Mouse (Mus musculus): Measurements from ENCODE around the gene Extl1. TPM values are rescaled to one million over a fixed set of nuclear protein-coding genes. Genes with fewer than 3 reads are reported as not detected.

Extl1 gene
- polyA plus RNA-seq, 1 experiment from 2014 or later = 1.6 TPM

DNA sequence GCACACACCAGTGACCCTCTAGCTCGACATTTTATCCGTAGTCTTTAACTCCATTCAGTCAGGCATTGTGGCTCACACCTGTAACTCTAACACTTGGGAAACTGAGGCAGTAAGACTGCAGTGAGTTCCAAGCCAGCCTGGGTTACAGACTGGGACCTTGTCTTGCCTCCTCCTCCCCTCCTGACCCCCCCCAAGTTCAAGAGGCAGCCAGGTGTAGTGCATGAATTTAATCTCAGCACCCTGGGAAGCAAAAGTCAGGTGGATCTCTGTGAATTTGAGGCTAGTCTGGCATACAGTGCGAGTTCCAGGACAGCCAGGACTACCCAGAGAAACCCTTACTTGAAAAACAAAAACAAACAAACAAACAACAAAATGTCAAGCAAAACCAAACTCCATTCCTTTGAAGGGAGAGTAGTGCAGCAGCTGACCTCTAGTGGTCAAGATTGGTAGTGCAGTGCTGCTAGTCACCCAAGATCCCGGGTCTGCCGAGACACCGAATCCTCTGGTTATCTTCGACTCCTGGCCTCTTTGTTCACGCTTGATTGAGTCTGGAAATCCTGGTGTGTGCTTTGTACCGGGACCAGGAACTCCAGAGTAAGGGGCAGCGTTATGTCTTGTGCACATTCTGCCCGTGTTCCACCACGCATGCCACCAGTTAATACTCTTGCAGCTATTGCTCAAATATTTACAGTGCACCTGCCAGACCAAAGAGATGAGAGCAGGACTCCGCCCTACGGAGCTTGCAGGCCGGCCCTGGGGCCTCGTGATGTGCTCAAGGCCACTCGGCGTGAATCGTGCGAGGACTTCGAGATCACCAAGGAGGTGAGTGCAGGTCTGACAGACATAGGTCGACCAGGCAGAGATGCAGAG, 26.8 kb downstream of the Extl1 start:
- 14% methylated on average over 22 of the region's 22 CpGs for WGBS
- H3K27ac ChIP-seq (ENCODE audit: low read length) = peak overlapping the region; percentile 93
- H3K9me3 ChIP-seq (ENCODE audit: control insufficient read depth, low read length) = no peaks in the 10 kb centered on the region
- no peaks in the 10 kb centered on the region for H3K36me3 ChIP-seq (ENCODE audit: control insufficient read depth, insufficient read depth, low read length)
- peak overlapping the region; percentile 44 for H3K4me2 ChIP-seq (ENCODE audit: low read depth, low read length)
- H3K27me3 ChIP-seq (replicated peaks; ENCODE audit: control insufficient read depth, insufficient read depth, low read length) = no peaks in the 10 kb centered on the region
- peak overlapping the region; percentile 43 for H3K4me3 ChIP-seq (ENCODE audit: low read length)
- peaks cover 28% of the 10 kb centered on the region for H3K4me1 ChIP-seq (ENCODE audit: control insufficient read depth, insufficient read depth, low read length)
- peak overlapping the region; percentile 60 for H3K9ac ChIP-seq (ENCODE audit: low read depth, low read length)
- ATAC-seq = peak; percentile 41

DNA sequence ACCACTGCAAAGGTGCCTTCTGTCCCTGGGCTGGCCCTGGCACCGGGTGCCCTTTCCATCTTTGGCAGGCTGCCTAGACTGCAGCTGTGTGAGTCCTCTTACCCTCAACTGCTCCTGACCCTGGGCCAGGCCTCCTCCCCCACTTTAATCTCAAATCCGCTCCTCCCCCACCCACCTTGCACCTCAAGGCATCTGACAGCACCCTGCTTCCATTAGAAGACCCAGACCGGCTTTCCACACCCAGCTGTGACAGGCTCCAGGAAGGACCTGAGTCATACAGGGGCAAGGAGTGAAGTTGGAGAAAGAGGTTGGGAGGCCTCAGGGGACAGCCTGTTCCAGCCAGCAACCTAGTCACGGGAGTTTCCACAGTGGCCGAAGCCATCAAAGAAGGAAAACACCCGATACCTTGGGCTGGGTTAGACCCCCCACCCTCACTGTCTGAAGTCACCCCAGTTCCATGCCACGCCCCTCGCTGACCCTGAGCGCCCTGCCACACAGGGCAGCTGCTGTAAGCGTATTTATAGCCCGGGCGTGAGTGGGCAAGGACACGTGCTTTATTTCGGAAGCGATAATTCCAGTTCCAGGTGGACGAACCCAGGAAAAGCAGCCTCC, 27.7 kb downstream of the Extl1 start:
- 38% methylated on average over 16 of the region's 16 CpGs for WGBS
- Histone ChIP-seq H3K4me3 (ENCODE audit: low read length) (peak overlapping the region; percentile 43), H3K36me3 (ENCODE audit: control insufficient read depth, insufficient read depth, low read length) (no peaks in the 10 kb centered on the region), H3K9ac (ENCODE audit: low read depth, low read length) (peak overlapping the region; percentile 47), H3K27me3 (replicated peaks; ENCODE audit: control insufficient read depth, insufficient read depth, low read length) (no peaks in the 10 kb centered on the region), H3K4me1 (ENCODE audit: control insufficient read depth, insufficient read depth, low read length) (peaks cover 34% of the 10 kb centered on the region), H3K4me2 (ENCODE audit: low read depth, low read length) (peak overlapping the region; percentile 44), H3K9me3 (ENCODE audit: control insufficient read depth, low read length) (no peaks in the 10 kb centered on the region), H3K27ac (ENCODE audit: low read length) (peak overlapping the region; percentile 93)
- peak; percentile 47 for ATAC-seq

DNA sequence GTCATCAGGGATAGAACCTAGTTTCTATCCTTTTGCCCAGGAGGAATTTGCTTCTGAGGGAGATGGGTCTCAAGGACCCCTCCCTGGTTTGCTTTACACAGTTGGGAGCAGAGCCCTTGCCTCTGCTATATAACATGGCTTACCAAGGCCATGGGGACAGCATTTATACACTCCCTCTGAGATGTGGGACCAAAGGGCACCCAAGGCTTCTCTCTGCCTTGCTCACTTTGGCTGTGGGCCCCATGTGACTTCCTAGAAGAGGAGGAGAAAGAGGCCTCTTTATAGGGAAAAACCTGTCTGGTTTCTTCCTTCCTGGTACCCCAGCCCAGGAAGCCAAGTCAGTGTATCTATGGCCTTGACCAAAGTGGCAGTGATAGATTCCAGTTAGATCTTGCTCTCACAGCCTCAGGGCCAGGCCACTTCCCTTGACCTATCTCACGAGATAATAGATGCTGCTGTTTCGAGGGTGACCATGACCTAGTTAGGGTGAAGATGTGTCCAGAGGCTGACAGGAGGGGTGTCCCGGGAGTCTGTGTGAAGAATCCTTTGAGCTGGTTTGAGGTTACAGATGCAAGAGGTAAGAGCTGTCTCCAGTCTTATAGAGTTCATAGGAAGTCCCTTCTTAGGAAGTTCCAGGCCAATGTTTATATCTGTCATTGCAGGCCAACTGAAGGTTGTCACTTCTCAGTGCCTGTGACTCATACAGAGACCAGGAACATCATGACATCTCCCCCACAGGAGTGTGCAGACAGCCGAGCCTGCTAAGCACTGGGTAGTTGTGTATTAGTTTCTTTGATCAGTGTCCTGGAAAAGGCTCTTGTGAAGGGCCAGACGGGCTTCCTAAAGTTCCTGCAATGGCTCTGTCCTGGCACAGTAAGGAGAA, 29.9 kb downstream of the Extl1 start:
- H3K27me3 ChIP-seq (replicated peaks; ENCODE audit: control insufficient read depth, insufficient read depth, low read length) = no peaks in the 10 kb centered on the region
- peaks cover 34% of the 10 kb centered on the region for H3K4me1 ChIP-seq (ENCODE audit: control insufficient read depth, insufficient read depth, low read length)
- 0 out of 2 replicates have a peak overlapping the region, but pooled peaks have one; percentile 1 for H3K9ac ChIP-seq (ENCODE audit: low read depth, low read length)
- WGBS = 45% methylated on average over 5 of the region's 5 CpGs
- H3K4me2 ChIP-seq (ENCODE audit: low read depth, low read length) = no peak overlapping the region
- no peak overlapping the region for H3K4me3 ChIP-seq (ENCODE audit: low read length)
- H3K27ac ChIP-seq (ENCODE audit: low read length) = peak overlapping the region; percentile 90
- H3K36me3 ChIP-seq (ENCODE audit: control insufficient read depth, insufficient read depth, low read length) = no peaks in the 10 kb centered on the region
- peak; percentile 62 for ATAC-seq
- H3K9me3 ChIP-seq (ENCODE audit: control insufficient read depth, low read length) = no peaks in the 10 kb centered on the region

DNA sequence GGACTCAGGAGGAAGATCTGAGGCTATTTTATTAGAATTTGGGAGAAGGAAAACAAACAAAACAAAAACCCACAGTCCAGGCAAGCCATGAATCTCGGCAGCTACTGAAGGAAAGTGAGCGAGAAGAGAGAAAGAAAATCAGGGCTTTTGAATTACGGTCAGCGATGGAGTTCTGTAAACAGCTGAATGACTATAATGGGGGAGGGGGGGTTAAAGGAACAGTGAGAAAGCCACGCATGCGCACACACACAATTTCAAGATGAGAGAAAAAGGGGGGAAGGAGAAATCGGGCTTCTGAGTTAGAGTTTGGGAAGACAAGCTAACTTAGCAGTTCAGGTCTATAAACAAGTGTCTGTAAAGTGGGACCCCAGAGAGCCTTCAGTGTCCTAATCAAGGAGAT, 30.7 kb downstream of the Extl1 start:
- H3K27me3 ChIP-seq (replicated peaks; ENCODE audit: control insufficient read depth, insufficient read depth, low read length) = no peaks in the 10 kb centered on the region
- ATAC-seq = no peak
- no peaks in the 10 kb centered on the region for H3K9me3 ChIP-seq (ENCODE audit: control insufficient read depth, low read length)
- WGBS = 53% methylated on average over 7 of the region's 7 CpGs
- no peaks in the 10 kb centered on the region for H3K36me3 ChIP-seq (ENCODE audit: control insufficient read depth, insufficient read depth, low read length)
- 0 out of 2 replicates have a peak overlapping the region, but pooled peaks have one; percentile 1 for H3K9ac ChIP-seq (ENCODE audit: low read depth, low read length)
- H3K27ac ChIP-seq (ENCODE audit: low read length) = peak overlapping the region; percentile 90
- peaks cover 34% of the 10 kb centered on the region for H3K4me1 ChIP-seq (ENCODE audit: control insufficient read depth, insufficient read depth, low read length)
- no peak overlapping the region for H3K4me3 ChIP-seq (ENCODE audit: low read length)
- no peak overlapping the region for H3K4me2 ChIP-seq (ENCODE audit: low read depth, low read length)

DNA sequence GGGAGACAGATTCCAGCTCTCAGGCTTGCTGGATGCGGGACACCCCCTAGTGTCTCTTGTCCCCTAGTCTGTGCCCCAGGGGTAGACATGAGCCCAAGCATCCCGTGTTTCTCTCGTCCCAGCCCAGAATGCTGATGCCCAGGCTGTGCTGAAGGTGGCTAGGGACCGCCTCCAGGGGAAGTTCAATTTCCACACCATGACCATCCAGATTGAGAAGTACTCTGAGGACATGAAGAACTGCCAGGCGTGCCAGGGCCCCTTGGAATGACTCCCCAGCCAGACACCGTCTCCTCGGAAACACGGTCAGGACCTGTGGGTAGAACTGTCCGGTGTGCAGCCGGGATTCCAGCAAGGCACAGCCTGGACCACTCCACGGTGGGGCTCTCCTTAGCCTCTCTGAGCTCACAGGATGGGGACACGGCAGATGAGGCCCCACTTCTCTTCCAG, 31.4 kb downstream of the Extl1 start:
- Histone ChIP-seq H3K9ac (ENCODE audit: low read depth, low read length) (peak overlapping the region; percentile 4; the same call in 1 of the 2 replicates), H3K27ac (ENCODE audit: low read length) (0 out of 2 replicates have a peak overlapping the region, but pooled peaks have one; percentile 35)
- 69% methylated on average over 12 of the region's 12 CpGs for WGBS

DNA sequence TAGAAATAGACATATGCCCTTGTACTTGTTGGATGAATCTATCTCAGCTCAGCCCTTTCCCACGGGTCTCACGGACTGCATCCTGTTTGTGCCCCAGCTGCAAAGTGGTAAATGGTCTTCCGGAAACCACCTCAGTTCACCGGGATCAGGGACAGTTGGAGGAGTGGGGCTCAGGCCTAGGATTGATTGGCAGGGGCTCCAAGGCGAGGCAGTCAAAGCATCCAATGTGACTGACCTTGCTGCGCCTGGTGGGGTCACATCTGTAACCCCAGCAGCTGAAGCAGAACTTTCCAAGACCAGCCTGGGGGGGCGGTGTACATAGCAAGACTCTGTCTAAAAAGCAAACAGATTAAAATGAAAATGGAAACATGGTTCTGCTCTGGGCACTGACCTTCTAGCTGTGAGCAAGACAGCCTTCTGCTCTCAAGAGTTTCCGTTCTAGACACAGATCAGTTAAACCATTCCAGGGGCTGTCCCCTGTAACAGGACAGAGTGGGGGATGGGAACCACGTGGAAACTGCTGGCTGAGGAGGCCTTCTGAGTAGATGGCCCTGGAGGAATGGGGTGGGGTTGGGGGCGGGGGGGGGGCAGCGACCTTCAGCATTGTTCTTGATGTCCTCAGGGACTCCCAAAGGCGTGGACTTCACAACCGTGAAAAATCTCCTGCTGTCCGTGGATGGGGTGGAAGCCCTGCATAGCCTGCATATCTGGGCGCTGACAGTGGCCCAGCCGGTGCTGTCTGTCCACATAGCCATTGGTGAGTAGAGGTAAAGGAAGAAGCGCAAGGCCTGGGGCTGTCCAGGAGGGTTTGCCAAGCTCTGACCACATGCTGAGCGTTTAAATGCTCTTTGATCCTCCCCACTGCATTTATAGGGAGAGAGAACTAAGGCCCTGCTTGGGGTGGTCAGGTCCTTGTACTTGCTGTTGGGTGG, 32.1 kb downstream of the Extl1 start:
- Histone ChIP-seq H3K27me3 (replicated peaks; ENCODE audit: control insufficient read depth, insufficient read depth, low read length) (no peaks in the 10 kb centered on the region), H3K27ac (ENCODE audit: low read length) (peak overlapping the region; percentile 35; the same call in 1 of the 2 replicates), H3K9me3 (ENCODE audit: control insufficient read depth, low read length) (no peaks in the 10 kb centered on the region), H3K4me1 (ENCODE audit: control insufficient read depth, insufficient read depth, low read length) (peaks cover 33% of the 10 kb centered on the region), H3K4me3 (ENCODE audit: low read length) (no peak overlapping the region), H3K36me3 (ENCODE audit: control insufficient read depth, insufficient read depth, low read length) (no peaks in the 10 kb centered on the region), H3K9ac (ENCODE audit: low read depth, low read length) (peak overlapping the region; percentile 31; the same call in 1 of the 2 replicates), H3K4me2 (ENCODE audit: low read depth, low read length) (no peak overlapping the region)
- 45% methylated on average over 18 of the region's 18 CpGs for WGBS
- ATAC-seq = no peak

More for the DNA sequence above, 31.4 kb downstream of the Extl1 start:
- Histone ChIP-seq H3K27me3 (replicated peaks; ENCODE audit: control insufficient read depth, insufficient read depth, low read length) (no peaks in the 10 kb centered on the region), H3K4me3 (ENCODE audit: low read length) (no peak overlapping the region), H3K36me3 (ENCODE audit: control insufficient read depth, insufficient read depth, low read length) (no peaks in the 10 kb centered on the region), H3K4me2 (ENCODE audit: low read depth, low read length) (no peak overlapping the region), H3K4me1 (ENCODE audit: control insufficient read depth, insufficient read depth, low read length) (peaks cover 34% of the 10 kb centered on the region), H3K9me3 (ENCODE audit: control insufficient read depth, low read length) (no peaks in the 10 kb centered on the region)
- ATAC-seq = no peak

DNA sequence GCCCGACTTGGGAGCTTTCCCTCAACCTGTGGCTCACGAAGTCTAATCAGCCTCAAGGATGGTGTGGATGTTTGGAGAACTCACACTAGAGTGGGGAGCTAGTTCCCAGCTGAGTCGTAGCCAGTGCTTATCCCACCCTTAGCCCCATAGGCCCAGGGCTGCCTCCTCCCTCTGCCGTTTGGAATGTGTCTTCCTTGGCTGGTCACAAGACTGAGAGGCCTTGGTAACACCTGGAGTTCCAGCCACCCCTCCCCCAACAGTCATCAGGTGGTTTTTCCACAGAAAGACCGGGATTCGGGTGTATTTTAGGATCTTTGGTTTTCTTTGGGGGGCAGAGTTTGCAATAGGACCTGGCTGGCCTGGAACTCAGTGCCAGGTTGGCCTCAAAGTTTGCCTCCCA, 33.0 kb downstream of the Extl1 start:
- Histone ChIP-seq H3K4me1 (ENCODE audit: control insufficient read depth, insufficient read depth, low read length) (peaks cover 27% of the 10 kb centered on the region), H3K27me3 (replicated peaks; ENCODE audit: control insufficient read depth, insufficient read depth, low read length) (peaks cover 2% of the 10 kb centered on the region; the same call in 1 of the 2 replicates), H3K27ac (ENCODE audit: low read length) (no peak overlapping the region), H3K9ac (ENCODE audit: low read depth, low read length) (no peak overlapping the region), H3K4me2 (ENCODE audit: low read depth, low read length) (no peak overlapping the region), H3K36me3 (ENCODE audit: control insufficient read depth, insufficient read depth, low read length) (no peaks in the 10 kb centered on the region), H3K9me3 (ENCODE audit: control insufficient read depth, low read length) (no peaks in the 10 kb centered on the region), H3K4me3 (ENCODE audit: low read length) (no peak overlapping the region)
- WGBS = 82% methylated on average over 6 of the region's 6 CpGs
- ATAC-seq = no peak

DNA sequence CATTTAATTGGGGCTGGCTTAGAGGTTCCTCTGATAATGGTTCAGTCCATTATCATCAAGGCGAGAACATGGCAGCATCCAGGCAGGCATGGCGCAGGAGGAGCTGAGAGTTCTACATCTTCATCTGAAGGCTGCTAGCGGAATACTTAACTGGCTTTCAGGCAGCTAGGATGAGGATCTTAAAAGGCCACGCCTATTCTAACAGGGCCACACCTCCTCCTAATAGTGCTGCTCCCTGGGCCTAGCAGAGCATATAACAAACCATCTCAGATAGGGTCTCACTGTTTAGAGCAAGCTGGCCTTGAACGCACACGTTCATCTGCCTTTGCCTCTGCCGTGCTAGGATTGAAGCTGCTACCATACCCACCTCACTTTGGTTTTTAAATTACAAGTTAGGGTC, 33.8 kb downstream of the Extl1 start:
- no peak for ATAC-seq

More for the DNA sequence above, 33.8 kb downstream of the Extl1 start:
- Histone ChIP-seq H3K36me3 (ENCODE audit: control insufficient read depth, insufficient read depth, low read length) (no peaks in the 10 kb centered on the region), H3K9me3 (ENCODE audit: control insufficient read depth, low read length) (no peaks in the 10 kb centered on the region), H3K27me3 (replicated peaks; ENCODE audit: control insufficient read depth, insufficient read depth, low read length) (peaks cover 4% of the 10 kb centered on the region; the same call in 1 of the 2 replicates), H3K4me3 (ENCODE audit: low read length) (no peak overlapping the region), H3K4me2 (ENCODE audit: low read depth, low read length) (no peak overlapping the region), H3K27ac (ENCODE audit: low read length) (no peak overlapping the region), H3K4me1 (ENCODE audit: control insufficient read depth, insufficient read depth, low read length) (peaks cover 24% of the 10 kb centered on the region), H3K9ac (ENCODE audit: low read depth, low read length) (no peak overlapping the region)
- 82% methylated on average over 7 of the region's 7 CpGs for WGBS

Measured in intestine, embryonic 16.5 days (tissue).